ENCODE assay signal across 8 mouse cellular contexts in genomic region chr6:92816311-92816751, GRCm38 (mm10). TPM values are rescaled to one million over a fixed set of nuclear protein-coding genes. Genes with fewer than 3 reads are reported as not detected.
DNase-seq lines count a peak whose midpoint lies in the region; ATAC-seq lines count a peak whose summit lies in the region.

Gene A730049H05Rik, plus strand, starts transcription at chr6:92816478.

- ATAC-seq in intestine, embryonic 15.5 days: no peak
- ATAC-seq in intestine, embryonic 16.5 days: no peak
- 0 out of 2 replicates have a peak, but pooled peaks have one; percentile 52 for ATAC-seq in forebrain, embryonic 14.5 days
- ATAC-seq in limb, embryonic 11.5 days (ENCODE audit: insufficient number of reproducible peaks, low FRiP score, low TSS enrichment, low read depth): no peak
- ATAC-seq in neural tube, embryonic 15.5 days (ENCODE audit: low FRiP score): no peak

- 29% methylated on average over 8 of the region's 8 CpGs for WGBS in intestine, embryonic 15.5 days
- WGBS in intestine, embryonic 16.5 days: 22% methylated on average over 8 of the region's 8 CpGs
- 2% methylated on average over 8 of the region's 8 CpGs for WGBS in forebrain, embryonic 14.5 days
- WGBS in limb, embryonic 11.5 days: 23% methylated on average over 8 of the region's 8 CpGs
- 10% methylated on average over 8 of the region's 8 CpGs for WGBS in neural tube, embryonic 15.5 days

- H3K27ac ChIP-seq in intestine, embryonic 15.5 days: no peak within 1 kb of the TSS
- no peak within 1 kb of the TSS for H3K27ac ChIP-seq in intestine, embryonic 16.5 days (ENCODE audit: low read length)
- H3K27ac ChIP-seq in forebrain, embryonic 14.5 days (ENCODE audit: low read depth, low read length): no peak within 1 kb of the TSS
- no peak within 1 kb of the TSS for H3K27ac ChIP-seq in limb, embryonic 11.5 days (replicated peaks; ENCODE audit: low read depth, low read length)
- H3K27ac ChIP-seq in neural tube, embryonic 15.5 days (replicated peaks): no peak within 1 kb of the TSS

- 0 out of 2 replicates have a peak, but pooled peaks cover 4% of the 10 kb centered on the region for H3K4me1 ChIP-seq in intestine, embryonic 15.5 days (replicated peaks)
- no peaks in the 10 kb centered on the region for H3K4me1 ChIP-seq in intestine, embryonic 16.5 days (ENCODE audit: control insufficient read depth, insufficient read depth, low read length)
- H3K4me1 ChIP-seq in forebrain, embryonic 14.5 days (ENCODE audit: control insufficient read depth, insufficient read depth, low read length): peaks cover 14% of the 10 kb centered on the region
- H3K4me1 ChIP-seq in limb, embryonic 11.5 days (ENCODE audit: control insufficient read depth, insufficient read depth, low read length): 0 out of 2 replicates have a peak, but pooled peaks cover 7% of the 10 kb centered on the region
- H3K4me1 ChIP-seq in neural tube, embryonic 15.5 days: peaks cover 11% of the 10 kb centered on the region

- H3K36me3 ChIP-seq in intestine, embryonic 15.5 days: no peaks in the 10 kb centered on the region
- H3K36me3 ChIP-seq in intestine, embryonic 16.5 days (ENCODE audit: control insufficient read depth, insufficient read depth, low read length): no peaks in the 10 kb centered on the region
- H3K36me3 ChIP-seq in forebrain, embryonic 14.5 days (ENCODE audit: control insufficient read depth, insufficient read depth, low read length): no peaks in the 10 kb centered on the region
- H3K36me3 ChIP-seq in limb, embryonic 11.5 days (ENCODE audit: control insufficient read depth, insufficient read depth, low read length): no peaks in the 10 kb centered on the region
- no peaks in the 10 kb centered on the region for H3K36me3 ChIP-seq in neural tube, embryonic 15.5 days

- H3K9me3 ChIP-seq in intestine, embryonic 15.5 days: no peaks in the 10 kb centered on the region
- H3K9me3 ChIP-seq in intestine, embryonic 16.5 days (ENCODE audit: control insufficient read depth, low read length): no peaks in the 10 kb centered on the region
- no peaks in the 10 kb centered on the region for H3K9me3 ChIP-seq in forebrain, embryonic 14.5 days (replicated peaks; ENCODE audit: control insufficient read depth, low read length)
- no peaks in the 10 kb centered on the region for H3K9me3 ChIP-seq in limb, embryonic 11.5 days (ENCODE audit: control insufficient read depth, low read length)
- no peaks in the 10 kb centered on the region for H3K9me3 ChIP-seq in neural tube, embryonic 15.5 days (replicated peaks)

- no peak within 1 kb of the TSS for H3K9ac ChIP-seq in intestine, embryonic 15.5 days
- H3K9ac ChIP-seq in intestine, embryonic 16.5 days (ENCODE audit: low read depth, low read length): no peak within 1 kb of the TSS
- 0 out of 2 replicates have a peak within 1 kb of the TSS, but pooled peaks have one; percentile 5 for H3K9ac ChIP-seq in forebrain, embryonic 14.5 days (ENCODE audit: low read length)
- no peak within 1 kb of the TSS for H3K9ac ChIP-seq in limb, embryonic 11.5 days (ENCODE audit: low read length)
- no peak within 1 kb of the TSS for H3K9ac ChIP-seq in neural tube, embryonic 15.5 days (replicated peaks)

- peak; percentile 64 for DNase-seq in forebrain, embryonic 14.5 days (ENCODE audit: low spot score)
- peak; percentile 22 for DNase-seq in limb, embryonic 11.5 days (ENCODE audit: low spot score)
- no peak for DNase-seq in ovary, postnatal 36 days (ENCODE audit: low spot score)
- no peak for DNase-seq in cerebellum, postnatal 25 days
- no peak for DNase-seq in testis, postnatal 14 days (ENCODE audit: low spot score)

- no peaks in the 10 kb centered on the region for H3K27me3 ChIP-seq in intestine, embryonic 15.5 days (replicated peaks)
- H3K27me3 ChIP-seq in intestine, embryonic 16.5 days (replicated peaks; ENCODE audit: control insufficient read depth, insufficient read depth, low read length): no peaks in the 10 kb centered on the region
- no peaks in the 10 kb centered on the region for H3K27me3 ChIP-seq in forebrain, embryonic 14.5 days (replicated peaks; ENCODE audit: control insufficient read depth, insufficient read depth, low read length)
- H3K27me3 ChIP-seq in limb, embryonic 11.5 days (ENCODE audit: control insufficient read depth, insufficient read depth, low read length): no peaks in the 10 kb centered on the region
- no peaks in the 10 kb centered on the region for H3K27me3 ChIP-seq in neural tube, embryonic 15.5 days (replicated peaks)

- 0 out of 2 replicates have a peak within 1 kb of the TSS, but pooled peaks have one; percentile 10 for H3K4me2 ChIP-seq in intestine, embryonic 15.5 days (replicated peaks)
- H3K4me2 ChIP-seq in intestine, embryonic 16.5 days (ENCODE audit: low read depth, low read length): no peak within 1 kb of the TSS
- H3K4me2 ChIP-seq in forebrain, embryonic 14.5 days (ENCODE audit: low read length): peak within 1 kb of the TSS; percentile 32; the same call in 1 of the 2 replicates
- H3K4me2 ChIP-seq in limb, embryonic 11.5 days (ENCODE audit: low read depth, severe bottlenecking): no peak within 1 kb of the TSS
- H3K4me2 ChIP-seq in neural tube, embryonic 15.5 days: peak within 1 kb of the TSS; percentile 45

- no peak within 1 kb of the TSS for H3K4me3 ChIP-seq in intestine, embryonic 15.5 days (replicated peaks)
- no peak within 1 kb of the TSS for H3K4me3 ChIP-seq in intestine, embryonic 16.5 days (ENCODE audit: low read length)
- no peak within 1 kb of the TSS for H3K4me3 ChIP-seq in forebrain, embryonic 14.5 days (ENCODE audit: low read depth, low read length)
- H3K4me3 ChIP-seq in limb, embryonic 11.5 days (ENCODE audit: low read depth, low read length): no peak within 1 kb of the TSS
- no peak within 1 kb of the TSS for H3K4me3 ChIP-seq in neural tube, embryonic 15.5 days (replicated peaks)

RNA-seq across cellular contexts. Expression of gene A730049H05Rik, which starts in this region (rescaled TPM):
- 0.36 and 0.66 TPM in 2 replicates for polyA plus RNA-seq in intestine, embryonic 15.5 days (2015; fragmentation: Nextera tagmentation; extraction: Ambion mirVana)
- 0.27 and 0.38 TPM in 2 replicates for polyA plus RNA-seq in intestine, embryonic 16.5 days (2015; fragmentation: Nextera tagmentation; extraction: Ambion mirVana)
- 0.22 TPM in 1 of 2 replicates, not detected in the other for polyA plus RNA-seq in forebrain, embryonic 14.5 days (2014; fragmentation: Nextera tagmentation; extraction: Ambion mirVana)
- polyA plus RNA-seq in limb, embryonic 11.5 days (2014; fragmentation: Nextera tagmentation; extraction: Ambion mirVana): 0.10 and 0.55 TPM in 2 replicates
- 0.36 and 0.68 TPM in 2 replicates for polyA plus RNA-seq in neural tube, embryonic 15.5 days (2015; fragmentation: Nextera tagmentation; extraction: Ambion mirVana)

Comparison
In these comparisons a context has a peak if more than half of its experiments do, and no peak if none do; other contexts are left out.
1. H3K4me2 ChIP-seq: peak in intestine, embryonic 15.5 days (single experiment) and neural tube, embryonic 15.5 days (single experiment); none in intestine, embryonic 16.5 days (single experiment) and limb, embryonic 11.5 days (single experiment).
2. Peak in DNase-seq, ATAC-seq, H3K9ac ChIP-seq and H3K4me2 ChIP-seq in forebrain, embryonic 14.5 days; RNA of the gene not detected or under 1 TPM.
3. Peak in DNase-seq in limb, embryonic 11.5 days; RNA of the gene not detected or under 1 TPM.